Mouse (Mus musculus) CH12.LX (cell line): ENCODE results near the gene Pard6a. TPM values are rescaled to one million over a fixed set of nuclear protein-coding genes. Genes with fewer than 3 reads are reported as not detected.

Source experiments
- DNase-seq: peaks from one replicate; pipeline ENCODE4 v3.0.0-alpha.2; 2013; ENCODE audit errors: extremely low read depth
- H3K27ac ChIP-seq: 2 replicates; pipeline ENCODE4 v1.5.1; 2012; ENCODE audit warnings: low read depth, mild to moderate bottlenecking, control low read depth, moderate library complexity; ENCODE audit not compliant: insufficient read depth
- H3K27me3 ChIP-seq: replicated peaks from 2 replicates; pipeline ENCODE3; 2012; ENCODE audit warnings: inconsistent platforms
- H3K36me3 ChIP-seq, 2 experiments: replicated peaks in 1 of 2; 2 replicates each; pipeline versions ENCODE3 to v1.6.1; 2012; ENCODE audit warnings: inconsistent platforms in 1 of 2, low read length in 1 of 2, mild to moderate bottlenecking in 1 of 2, mixed read lengths in 1 of 2, moderate library complexity in 1 of 2; ENCODE audit not compliant: control insufficient read depth in 1 of 2, insufficient read depth in 1 of 2
- H3K4me1 ChIP-seq, 2 experiments: 2 replicates each; pipeline ENCODE4 v1.6.1; 2012; ENCODE audit warnings: inconsistent platforms in 1 of 2, moderate library complexity in 1 of 2; ENCODE audit not compliant: insufficient read depth in 2 of 2, control insufficient read depth in 1 of 2
- H3K4me2 ChIP-seq: 2 replicates; pipeline ENCODE4 v1.6.1; 2012; ENCODE audit warnings: low read depth, mild to moderate bottlenecking, control low read depth; ENCODE audit not compliant: poor library complexity, insufficient read depth, severe bottlenecking
- H3K4me3 ChIP-seq, 3 experiments: fragments of 150-350 bp in 1 of 3; sonication (generic) in 1 of 3; replicated peaks in 1 of 3; 2 replicates each; pipeline versions ENCODE3 to v1.5.1; 2011 to 2012; ENCODE audit warnings: low read depth in 2 of 3, low read length in 2 of 3, mild to moderate bottlenecking in 2 of 3, moderate library complexity in 2 of 3, control low read depth in 1 of 3, improper control_type of control experiment in 1 of 3, inconsistent platforms in 1 of 3, mixed read lengths in 1 of 3; ENCODE audit not compliant: poor library complexity in 1 of 3
- H3K79me2 ChIP-seq: replicated peaks from 2 replicates; pipeline ENCODE4 v1.6.1; 2012; ENCODE audit warnings: mild to moderate bottlenecking, moderate library complexity; ENCODE audit not compliant: control insufficient read depth, poor library complexity, insufficient read depth, severe bottlenecking; ENCODE audit errors: extremely low read depth
- H3K9ac ChIP-seq: 2 replicates; pipeline ENCODE4 v1.6.1; 2012; ENCODE audit warnings: low read depth, mild to moderate bottlenecking, control low read depth, moderate library complexity; ENCODE audit not compliant: insufficient read depth
- H3K9me3 ChIP-seq: replicated peaks from 2 replicates; pipeline ENCODE3; 2012; ENCODE audit warnings: low read length, inconsistent platforms, mixed read lengths
- BHLHE40 ChIP-seq: IDR thresholded peaks from 2 replicates; pipeline ENCODE4 v1.6.1; 2011; ENCODE audit warnings: mild to moderate bottlenecking, low read depth, low read length, improper control_type of control experiment
- CHD2 ChIP-seq: IDR thresholded peaks from 2 replicates; pipeline ENCODE4 v1.6.1; 2011; ENCODE audit warnings: low read length, improper control_type of control experiment
- ELF1 ChIP-seq: IDR thresholded peaks from 2 replicates; pipeline ENCODE4 v1.6.1; 2014; ENCODE audit warnings: low read depth, mild to moderate bottlenecking, inconsistent platforms, low read length, improper control_type of control experiment
- GABPA ChIP-seq: IDR thresholded peaks from 2 replicates; pipeline ENCODE4 v1.6.1; 2012; ENCODE audit warnings: low read depth, low read length, improper control_type of control experiment, inconsistent platforms; ENCODE audit not compliant: insufficient replicate concordance
- IRF4 ChIP-seq: IDR thresholded peaks from 2 replicates; pipeline ENCODE4 v1.6.1; 2014; ENCODE audit warnings: low read depth, mild to moderate bottlenecking, inconsistent platforms, low read length, improper control_type of control experiment
- MAFK ChIP-seq: IDR thresholded peaks from 2 replicates; pipeline ENCODE4 v1.6.1; 2011; ENCODE audit warnings: low read length, improper control_type of control experiment; ENCODE audit not compliant: insufficient replicate concordance
- MAX ChIP-seq: IDR thresholded peaks from 2 replicates; pipeline ENCODE4 v1.6.1; 2011; ENCODE audit warnings: low read length, improper control_type of control experiment
- MAZ ChIP-seq: IDR thresholded peaks from 2 replicates; pipeline ENCODE4 v1.6.1; 2012; ENCODE audit warnings: low read depth, mild to moderate bottlenecking, inconsistent platforms, low read length, improper control_type of control experiment, moderate library complexity
- MXI1 ChIP-seq: IDR thresholded peaks from 2 replicates; pipeline ENCODE4 v1.6.1; 2011; ENCODE audit warnings: mild to moderate bottlenecking, low read depth, low read length, improper control_type of control experiment
- MYC ChIP-seq: IDR thresholded peaks from 2 replicates; pipeline ENCODE4 v1.6.1; 2011; ENCODE audit warnings: low read depth, mild to moderate bottlenecking, improper control_type of control experiment, low read length
- NRF1 ChIP-seq: IDR thresholded peaks from 2 replicates; pipeline ENCODE4 v1.6.1; 2014; ENCODE audit warnings: low read depth, mild to moderate bottlenecking, inconsistent platforms, low read length, improper control_type of control experiment, moderate library complexity
- PAX5 ChIP-seq: IDR thresholded peaks from 2 replicates; pipeline ENCODE4 v1.6.1; 2012; ENCODE audit warnings: low read length, inconsistent platforms, mixed read lengths
- POLR2A ChIP-seq: IDR thresholded peaks from 2 replicates; pipeline ENCODE4 v1.6.1; 2011; ENCODE audit warnings: low read depth, mild to moderate bottlenecking, improper control_type of control experiment, low read length
- RAD21 ChIP-seq: IDR thresholded peaks from 2 replicates; pipeline ENCODE4 v1.6.1; 2011; ENCODE audit warnings: low read depth, mild to moderate bottlenecking, low read length, improper control_type of control experiment, moderate library complexity
- RCOR1 ChIP-seq: conservative IDR thresholded peaks from 2 replicates; pipeline ENCODE4 v1.6.1; 2012; ENCODE audit warnings: low read depth, mild to moderate bottlenecking, inconsistent platforms, low read length, improper control_type of control experiment
- SMC3 ChIP-seq: IDR thresholded peaks from 2 replicates; pipeline ENCODE4 v1.6.1; 2011; ENCODE audit warnings: low read depth, low read length, improper control_type of control experiment
- TCF12 ChIP-seq: IDR thresholded peaks from 2 replicates; pipeline ENCODE4 v1.6.1; 2014; ENCODE audit warnings: low read depth, mild to moderate bottlenecking, inconsistent platforms, low read length, improper control_type of control experiment
- ZC3H11A ChIP-seq: IDR thresholded peaks from 2 replicates; pipeline ENCODE4 v1.6.1; 2012; ENCODE audit warnings: low read depth, mild to moderate bottlenecking, inconsistent platforms, low read length, improper control_type of control experiment
- ZNF384 ChIP-seq: IDR thresholded peaks from 2 replicates; pipeline ENCODE4 v1.6.1; 2012; ENCODE audit warnings: low read depth, low read length, improper control_type of control experiment, inconsistent platforms
- dilution Hi-C: fragments of 300-500 bp; cut with MboI; formaldehyde crosslinking; loops from 2 replicates; pipeline ENCODE4 v1.14.3; 2020; ENCODE audit warnings: low sequenced_read_pairs; ENCODE audit not compliant: extremely low pct_unique_long_range_greater_than_20kb, extremely low pct_ligation_motif_present
- in situ Hi-C: fragments of 300-500 bp; cut with MboI; formaldehyde crosslinking; loops from 3 replicates; pipeline ENCODE4 v1.14.3; 2019; ENCODE audit warnings: low sequenced_read_pairs, low pct_ligation_motif_present, low pct_unique_long_range_greater_than_20kb, mixed read lengths
- polyA plus RNA-seq: library from polyadenylated mRNA; unstranded; fragments of >175 nt; gene quantifications from 2 replicates; pipeline ENCODE4 v1.2.1, GENCODE M21; 2012; ENCODE audit warnings: low read depth; ENCODE audit not compliant: insufficient read length
- total RNA-seq, 2 experiments: library from RNA; depleted of rRNA; stranded (reverse); fragments of 300-350 nt in 1 of 2; fragments of >200 nt in 1 of 2; gene quantifications; 2 replicates each; pipeline ENCODE4 v1.2.3; 2012 to 2014

Pard6a gene
- total and polyA plus RNA-seq, 3 experiments = 15.9 to 32.3 (median 23.3) TPM

DNA sequence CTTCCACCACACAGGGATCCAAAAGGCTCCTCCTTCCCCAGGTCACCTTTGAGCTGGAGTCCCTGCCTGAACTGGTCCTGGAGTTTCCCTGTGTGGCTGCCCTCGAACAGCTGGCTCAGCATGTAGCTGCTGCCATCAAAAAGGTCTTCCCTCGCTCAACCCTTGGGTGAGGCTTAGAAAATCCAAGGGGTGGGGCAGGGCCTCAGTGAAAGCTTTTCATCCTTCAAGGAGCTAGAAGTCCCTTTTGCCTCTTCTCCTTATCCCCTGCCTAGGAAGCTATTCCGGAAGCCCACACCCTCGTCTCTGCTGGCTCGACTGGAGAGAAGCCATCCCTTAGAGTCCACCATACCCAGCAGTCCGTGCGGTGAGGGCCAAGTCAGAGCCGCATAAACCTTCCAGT lies 13.4 kb upstream of the Pard6a start:
- Histone ChIP-seq H3K27ac (no peak overlapping the region), H3K36me3 (peaks cover 50 to 74% of the 10 kb centered on the region in 2 experiments), H3K79me2 (no peaks in the 10 kb centered on the region), H3K27me3 (no peaks in the 10 kb centered on the region), H3K4me2 (no peak overlapping the region), H3K9me3 (no peaks in the 10 kb centered on the region), H3K4me3 (no peak overlapping the region), H3K9ac (no peak overlapping the region), H3K4me1 (peaks cover 2 to 52% of the 10 kb centered on the region in 2 experiments; a peak in 2 of 4 replicates)
- no peak for DNase-seq
- in situ Hi-C loops = loop anchor here (5.0 kb wide), 1 partner anchor 50 kb away; the partner anchor contains the start of genes Agrp and Ctcf
- dilution Hi-C loops = no loop called here
- TF ChIP-seq CHD2 (no peak), MYC (no peak), IRF4 (no peak), ELF1 (no peak), NRF1 (no peak), MAX (no peak), ZNF384 (no peak), SMC3 (no peak)

GRCm38 (mm10) chr8:105688242-105688752 lies 12.7 kb upstream of the Pard6a start:
- in situ Hi-C loops = loop anchor here (5.0 kb wide), 1 partner anchor 51 kb away; the partner anchor contains the start of genes Agrp and Ctcf

More at GRCm38 (mm10) chr8:105688242-105688752, 12.7 kb upstream of the Pard6a start:
- Histone ChIP-seq H3K4me3 (no peak overlapping the region), H3K9ac (no peak overlapping the region), H3K4me1 (peaks cover 2 to 44% of the 10 kb centered on the region in 2 experiments; a peak in 2 of 4 replicates), H3K79me2 (no peaks in the 10 kb centered on the region), H3K27me3 (no peaks in the 10 kb centered on the region), H3K36me3 (peaks cover 52 to 74% of the 10 kb centered on the region in 2 experiments), H3K4me2 (no peak overlapping the region), H3K27ac (no peak overlapping the region), H3K9me3 (peaks cover 7% of the 10 kb centered on the region)
- dilution Hi-C loops = no loop called here
- DNase-seq = no peak
- TF ChIP-seq POLR2A (no peak), ZC3H11A (no peak), MAFK (no peak), PAX5 (no peak), MXI1 (no peak), TCF12 (no peak), RCOR1 (no peak), NRF1 (no peak), MAZ (no peak), RAD21 (no peak), GABPA (no peak), CHD2 (no peak), BHLHE40 (no peak)
